Mouse (Mus musculus): ENCODE data around the gene Ugt1a8.
"Not testable (repeated sequence)": the region's sequence is repeated elsewhere in the genome, so short reads cannot be mapped to it uniquely, and the experiment has no call there.

Ugt1a8 gene

GRCm38 (mm10) chr1:88087513-88087912, at the start of gene Ugt1a8:
Ugt1a8 (plus strand) TSS chr1:88087813.
- DNase-seq (ENCODE audit: low read depth, low spot score) = no peak

DNA sequence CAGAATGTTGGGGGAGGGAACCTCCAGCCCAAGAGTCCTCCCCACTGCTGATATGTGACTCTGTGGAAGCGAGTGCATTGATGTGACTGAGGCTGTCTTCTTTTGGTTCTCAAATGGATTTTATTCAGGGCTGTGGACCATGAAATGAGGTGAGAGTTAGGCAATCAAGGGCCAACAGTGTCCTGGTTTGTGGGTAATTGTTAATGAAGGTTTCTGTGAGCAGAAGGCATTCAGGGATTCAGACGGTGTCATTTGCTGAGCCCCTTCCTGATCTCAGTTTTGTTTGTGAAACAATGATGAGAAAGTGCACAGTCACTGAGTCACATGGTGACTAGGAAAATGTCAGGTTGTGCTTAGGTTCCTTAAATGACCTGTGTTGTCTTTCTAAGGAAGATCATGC, 44.6 kb upstream of the Ugt1a8 start:
- DNase-seq (ENCODE audit: low read depth, low spot score) = not testable (repeated sequence)

GRCm38 (mm10) chr1:88044832-88045437, 42.7 kb upstream of the Ugt1a8 start:
- not testable (repeated sequence) for DNase-seq (ENCODE audit: low read depth, low spot score)

- not testable (repeated sequence) for DNase-seq (ENCODE audit: low read depth, low spot score)
These were observed 40.2 kb upstream of the Ugt1a8 start for GRCm38 (mm10) chr1:88047408-88047807.

DNA sequence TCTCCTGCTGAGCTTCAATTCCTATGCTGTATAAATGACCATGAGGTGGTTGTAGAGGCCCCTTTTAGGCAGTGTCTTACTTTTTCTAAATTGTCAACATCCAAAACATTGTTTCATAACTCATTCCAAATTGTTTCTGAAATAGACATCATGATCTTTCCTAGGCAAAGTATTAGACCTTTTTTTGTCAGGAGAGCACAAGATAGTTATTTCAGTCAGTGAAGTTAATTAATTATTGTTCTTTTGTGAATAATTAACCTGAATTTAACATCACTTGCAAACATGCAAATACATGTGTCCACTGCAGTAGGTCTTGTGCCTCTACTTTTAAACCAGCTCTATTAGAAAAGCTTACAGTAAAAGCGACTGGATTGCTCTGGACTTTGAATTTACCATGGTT, 32.5 kb upstream of the Ugt1a8 start, which contains the start of gene Ugt1a10:
Ugt1a10 (plus strand) TSS at position 301 of the 400 bp plus-strand sequence.
- DNase-seq (ENCODE audit: low read depth, low spot score) = no peak

- DNase-seq (ENCODE audit: low read depth, low spot score) = not testable (repeated sequence)
These were observed 21.0 kb upstream of the Ugt1a8 start for GRCm38 (mm10) chr1:88066472-88067102.

- DNase-seq (ENCODE audit: low read depth, low spot score) = no peak
These were observed 17.1 kb upstream of the Ugt1a8 start, which contains the start of gene Ugt1a9 for GRCm38 (mm10) chr1:88070495-88070894. Ugt1a9 (plus strand) TSS chr1:88070800.

- no peak for DNase-seq (ENCODE audit: low read depth, low spot score)
These were observed 16.7 kb upstream of the Ugt1a8 start for GRCm38 (mm10) chr1:88070902-88071301.

GRCm38 (mm10) chr1:88074471-88074870, 13.1 kb upstream of the Ugt1a8 start:
- DNase-seq (ENCODE audit: low read depth, low spot score) = no peak

GRCm38 (mm10) chr1:88077128-88077527, 10.5 kb upstream of the Ugt1a8 start:
- DNase-seq (ENCODE audit: low read depth, low spot score) = no peak

- DNase-seq (ENCODE audit: low read depth, low spot score) = no peak
These were observed 5.9 kb upstream of the Ugt1a8 start for GRCm38 (mm10) chr1:88081670-88082069.

DNA sequence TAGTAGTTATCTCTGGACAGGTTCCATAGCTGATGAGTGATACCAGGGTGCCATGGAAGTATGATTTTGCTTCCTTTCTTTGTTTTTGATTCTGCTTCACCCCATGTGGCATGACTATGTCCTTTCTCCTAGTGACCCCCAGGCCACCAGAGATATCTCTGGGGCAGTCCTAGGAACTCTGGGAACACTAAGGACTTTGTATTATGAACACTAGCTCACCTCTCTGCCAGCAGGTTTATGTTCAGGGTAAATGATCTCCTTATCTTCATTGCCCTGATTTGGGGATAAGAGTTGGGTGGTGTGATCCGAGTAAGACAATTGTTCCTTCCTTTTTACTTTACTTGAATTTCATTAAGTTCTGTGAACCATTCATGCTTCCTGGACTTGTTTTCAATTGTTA, 1.5 kb upstream of the Ugt1a8 start:
- DNase-seq (ENCODE audit: low read depth, low spot score) = no peak

- DNase-seq (ENCODE audit: low read depth, low spot score) = no peak
These were observed 4.7 kb downstream of the Ugt1a8 start for GRCm38 (mm10) chr1:88092341-88092740.

DNA sequence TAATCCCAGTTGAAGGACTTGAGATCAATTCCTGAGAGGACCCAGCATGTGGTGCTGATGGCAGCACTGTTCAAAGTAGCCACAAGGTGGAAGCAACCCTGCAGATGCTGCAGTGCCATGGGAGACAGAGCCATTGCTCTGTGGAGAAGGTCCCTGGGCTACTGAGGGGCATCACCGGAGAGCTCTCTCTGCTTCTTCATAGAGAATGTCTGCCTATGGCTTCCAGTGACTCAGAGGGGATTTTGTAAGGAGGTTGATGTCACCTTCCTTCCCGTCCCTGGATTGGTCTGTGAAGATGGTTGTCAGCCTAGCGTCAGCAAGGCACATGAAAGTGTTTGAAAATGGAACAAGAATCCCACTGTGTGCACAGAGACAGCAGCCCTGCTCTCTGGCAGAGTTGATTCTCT, 6.7 kb downstream of the Ugt1a8 start:
- not testable (repeated sequence) for DNase-seq (ENCODE audit: low read depth, low spot score)

DNA sequence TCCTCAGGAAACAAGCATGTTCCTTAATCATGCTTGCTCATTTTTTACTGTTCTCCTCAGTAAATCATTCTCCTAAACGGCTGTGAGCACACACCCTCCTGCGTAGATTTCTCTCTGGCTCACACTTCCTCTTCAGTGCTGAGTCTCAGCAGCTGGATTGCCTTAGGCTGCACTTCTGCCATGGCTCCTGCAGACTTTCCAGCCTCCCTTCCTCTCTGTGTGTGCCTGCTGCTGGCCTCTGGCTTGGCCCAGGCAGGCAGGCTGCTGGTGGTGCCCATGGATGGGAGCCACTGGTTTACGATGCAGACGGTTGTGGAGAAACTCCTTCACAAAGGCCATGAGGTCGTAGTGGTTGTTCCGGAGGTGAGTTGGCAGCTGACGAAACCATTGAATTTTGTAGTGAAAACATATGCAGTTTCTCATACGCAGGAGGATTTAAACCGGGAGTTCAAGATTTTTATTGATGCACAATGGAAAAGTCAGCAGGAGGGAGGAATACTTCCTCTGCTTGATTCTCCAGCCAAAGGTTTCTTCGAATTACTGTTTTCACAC, 7.4 kb downstream of the Ugt1a8 start, which contains the start of gene Ugt1a7c:
Ugt1a7c (plus strand) TSS at position 122 of the 552 bp plus-strand sequence.
- no peak for DNase-seq (ENCODE audit: low read depth, low spot score)

DNA sequence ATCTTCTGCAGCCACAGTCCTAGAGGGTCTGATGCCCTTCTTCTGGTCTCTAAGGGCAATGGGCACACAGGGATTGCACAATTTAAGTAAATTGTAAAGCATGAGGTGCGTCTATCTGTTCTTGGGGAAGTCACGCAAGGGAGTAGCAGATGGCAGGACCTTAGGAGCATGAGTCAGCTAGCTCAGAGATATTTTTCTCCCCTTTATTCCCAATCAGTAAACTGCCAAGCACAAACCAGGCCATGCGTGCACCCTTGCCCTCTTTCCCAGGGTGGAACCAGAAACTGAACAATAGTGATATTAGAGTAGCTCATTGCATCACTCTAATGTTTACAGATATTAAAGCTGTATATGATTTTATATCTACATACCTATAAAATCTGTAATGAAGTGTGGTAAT, 10.9 kb downstream of the Ugt1a8 start:
- not testable (repeated sequence) for DNase-seq (ENCODE audit: low read depth, low spot score)

DNA sequence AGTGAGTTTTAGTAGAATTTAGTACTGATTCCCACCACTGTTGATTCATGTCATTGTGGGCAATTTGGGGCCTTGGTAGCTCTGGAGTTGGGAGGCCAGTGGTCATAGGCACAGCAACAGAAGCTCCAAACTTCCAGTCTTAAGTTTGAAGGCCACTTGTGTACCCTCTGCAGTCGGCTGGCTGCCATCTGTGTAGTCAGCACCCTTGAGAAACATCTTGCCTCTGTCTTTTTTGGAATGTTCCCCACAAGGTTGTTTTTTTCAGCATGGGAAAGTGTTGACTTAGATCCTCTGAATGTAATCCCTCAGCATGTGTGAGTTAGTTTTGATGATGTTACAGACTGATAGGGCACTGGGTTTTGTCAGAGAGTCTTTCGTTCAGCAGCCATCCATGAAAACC, 12.1 kb downstream of the Ugt1a8 start:
- DNase-seq (ENCODE audit: low read depth, low spot score) = not testable (repeated sequence)

DNA sequence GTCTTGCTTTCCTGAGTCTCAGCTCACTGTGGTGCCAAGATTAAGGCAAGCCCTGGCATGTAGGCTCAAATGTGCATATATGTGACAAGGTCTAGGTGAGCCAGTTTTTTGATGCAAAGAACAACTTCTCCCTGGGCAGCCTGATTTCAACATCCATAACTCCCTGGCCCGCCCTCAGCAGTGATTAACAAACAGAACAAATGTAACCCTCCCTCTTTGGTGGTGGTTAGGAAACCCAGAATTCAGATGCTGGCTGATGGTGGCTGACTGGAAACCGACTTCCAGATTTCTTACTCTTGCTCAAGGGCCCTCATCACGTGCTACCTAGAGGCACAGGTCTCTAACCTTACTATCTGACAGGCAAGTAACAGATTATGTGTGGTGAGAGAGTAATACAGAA, 15.4 kb downstream of the Ugt1a8 start, which contains the start of gene Ugt1a6b:
Ugt1a6b (plus strand) TSS at position 234 of the 400 bp plus-strand sequence.
- DNase-seq (ENCODE audit: low read depth, low spot score) = not testable (repeated sequence)

- DNase-seq (ENCODE audit: low read depth, low spot score) = not testable (repeated sequence)
These were observed 16.3 kb downstream of the Ugt1a8 start for GRCm38 (mm10) chr1:88103697-88104468.

DNA sequence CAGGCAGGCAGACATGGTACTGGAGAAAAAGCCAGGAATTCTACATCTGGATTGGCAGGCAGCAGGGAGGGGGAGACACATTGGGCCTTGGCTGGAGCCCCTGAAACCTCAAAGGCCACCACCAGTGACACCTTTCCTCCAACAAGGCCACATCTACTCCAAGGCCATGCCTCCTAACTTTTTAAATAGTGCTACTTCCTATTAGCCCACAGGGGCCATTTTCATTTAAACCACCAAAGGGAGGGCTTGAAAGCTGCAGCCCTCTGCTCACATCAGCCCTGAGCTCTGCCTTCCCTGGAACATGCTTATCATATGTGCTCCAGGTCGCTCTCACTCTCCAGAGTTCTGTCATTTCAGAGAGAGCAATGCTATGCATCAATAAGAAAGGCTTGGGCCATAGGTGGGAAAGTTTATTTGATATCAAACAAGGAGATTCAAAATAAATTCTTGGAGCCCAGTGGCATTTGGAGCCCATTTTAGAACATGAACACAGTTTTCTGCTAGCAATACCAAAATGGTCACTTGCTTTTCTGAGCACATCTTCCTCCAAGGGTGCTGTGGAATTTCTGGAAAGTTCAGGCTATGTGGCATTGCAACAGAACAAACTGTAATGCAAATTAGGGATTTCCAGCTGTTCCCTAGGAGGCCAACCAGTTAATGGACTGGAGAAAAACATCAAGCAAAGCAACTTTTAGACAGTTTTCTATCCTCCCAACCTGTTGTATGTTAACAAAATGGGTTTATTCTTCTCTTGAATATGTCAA, 17.2 kb downstream of the Ugt1a8 start:
- no peak for DNase-seq (ENCODE audit: low read depth, low spot score)

- no peak for DNase-seq (ENCODE audit: low read depth, low spot score)
These were observed 18.0 kb downstream of the Ugt1a8 start for GRCm38 (mm10) chr1:88105656-88106055.
